Mouse (Mus musculus) testis, adult 2 months (tissue): ENCODE results near the gene Trpv4.
A peak's percentile ranks its signal among the peaks of the same experiment; 100 is the strongest.

Source experiments
- CTCF ChIP-seq: fragments of 200-500 bp; IDR thresholded peaks from 2 replicates; pipeline ENCODE4 v1.5.1; 2012; ENCODE audit warnings: low read depth, mild to moderate bottlenecking, inconsistent platforms, low read length, moderate library complexity; ENCODE audit not compliant: control insufficient read depth, insufficient read depth, insufficient replicate concordance
- POLR2A ChIP-seq: fragments of 200-500 bp; IDR thresholded peaks from 2 replicates; pipeline ENCODE4 v1.6.1; 2012; ENCODE audit warnings: low read depth, mild to moderate bottlenecking, inconsistent platforms, low read length, moderate library complexity; ENCODE audit not compliant: control insufficient read depth

GRCm38 (mm10) chr5:114667228-114667856 is 9.1 kb upstream of the Trpv4 start:
- TF ChIP-seq CTCF (peak; percentile 100), POLR2A (peak; percentile 72; the same call in 1 of the 2 replicates)
